Mouse (Mus musculus) limb, embryonic 10.5 days (tissue): ENCODE measurements at regions not wholly inside any gene's neighbourhood (a gene's known extent, or its start where the extent isn't known, plus 50 kb on each side); places are given as distances from the start of the nearest gene placed in this dataset.

Experiments used
- DNase-seq: peaks from one replicate; pipeline ENCODE4 v3.0.0-alpha.2; 2017; ENCODE audit warnings: low spot score
- H3K27ac ChIP-seq: fragments of 300-500 bp; sonication (generic); 2 replicates; pipeline ENCODE4 v1.5.1; 2016; ENCODE audit warnings: mild to moderate bottlenecking
- H3K27me3 ChIP-seq: fragments of 300-500 bp; sonication (generic); 2 replicates; pipeline ENCODE4 v1.6.1; 2016; ENCODE audit warnings: low read depth, mild to moderate bottlenecking; ENCODE audit not compliant: poor library complexity, severe bottlenecking
- H3K36me3 ChIP-seq: fragments of 300-500 bp; sonication (generic); 2 replicates; pipeline ENCODE4 v1.6.1; 2016; ENCODE audit warnings: mild to moderate bottlenecking, moderate library complexity
- H3K4me1 ChIP-seq: fragments of 300-500 bp; sonication (generic); 2 replicates; pipeline ENCODE4 v1.6.1; 2016
- H3K4me3 ChIP-seq: fragments of 300-500 bp; sonication (generic); 2 replicates; pipeline ENCODE4 v1.5.1; 2016; ENCODE audit warnings: mild to moderate bottlenecking, moderate library complexity
- H3K9me3 ChIP-seq: fragments of 300-500 bp; sonication (generic); replicated peaks from 2 replicates; pipeline ENCODE4 v1.6.1; 2016; ENCODE audit warnings: mild to moderate bottlenecking
- whole genome bisulfite sequencing: fragments of 180-500 bp; shearing (Covaris S2); methylation state at CpG from one replicate; pipeline ENCODE4 v1.1.7; 2016; 5-methylcytosine and 5-hydroxymethylcytosine counted together

DNA sequence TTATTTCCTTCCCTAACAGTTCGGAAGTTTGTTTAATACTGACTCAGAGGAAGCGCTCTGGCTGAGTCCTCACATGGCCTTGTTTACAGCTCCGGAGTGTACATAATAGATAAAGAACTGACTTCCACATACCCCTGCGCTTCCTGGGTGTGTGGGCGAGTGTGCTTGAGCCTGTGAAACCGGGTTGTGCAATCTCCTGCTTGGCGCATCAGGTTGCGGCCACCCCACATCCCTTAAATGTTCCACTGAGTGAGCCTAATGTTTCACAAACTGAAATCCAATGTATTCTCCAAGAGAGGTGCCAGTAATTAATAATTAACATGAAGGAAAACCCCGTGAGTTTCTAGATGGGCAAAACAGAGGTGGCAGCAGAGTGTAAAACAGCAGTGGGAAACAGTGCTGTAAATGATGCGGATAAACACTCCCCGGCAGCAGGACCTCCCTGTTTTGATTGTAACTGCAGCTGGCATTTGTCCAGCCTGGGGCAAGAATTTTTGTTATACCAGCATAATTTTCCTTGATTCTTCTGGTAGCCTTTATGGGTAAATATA is 175.2 kb upstream of the Cdkn2b start:
- no peaks in the 10 kb centered on the region for H3K36me3 ChIP-seq
- peaks cover 3% of the 10 kb centered on the region; the same call in 1 of the 2 replicates for H3K4me1 ChIP-seq
- no peak overlapping the region for H3K4me3 ChIP-seq
- DNase-seq, result no peak
- no peaks in the 10 kb centered on the region for H3K9me3 ChIP-seq
- no peak overlapping the region for H3K27ac ChIP-seq
- H3K27me3 ChIP-seq, result no peaks in the 10 kb centered on the region
- 69% methylated on average over 11 of the region's 11 CpGs for WGBS

GRCm38 (mm10) chr4:89478646-89479237 is 167.9 kb upstream of the Cdkn2b start:
- peaks cover 9% of the 10 kb centered on the region for H3K4me1 ChIP-seq
- no peak overlapping the region for H3K27ac ChIP-seq
- no peaks in the 10 kb centered on the region for H3K9me3 ChIP-seq
- H3K4me3 ChIP-seq, result no peak overlapping the region
- no peaks in the 10 kb centered on the region for H3K27me3 ChIP-seq
- H3K36me3 ChIP-seq, result no peaks in the 10 kb centered on the region
- no peak for DNase-seq
- WGBS, result 81% methylated on average over 12 of the region's 12 CpGs

DNA sequence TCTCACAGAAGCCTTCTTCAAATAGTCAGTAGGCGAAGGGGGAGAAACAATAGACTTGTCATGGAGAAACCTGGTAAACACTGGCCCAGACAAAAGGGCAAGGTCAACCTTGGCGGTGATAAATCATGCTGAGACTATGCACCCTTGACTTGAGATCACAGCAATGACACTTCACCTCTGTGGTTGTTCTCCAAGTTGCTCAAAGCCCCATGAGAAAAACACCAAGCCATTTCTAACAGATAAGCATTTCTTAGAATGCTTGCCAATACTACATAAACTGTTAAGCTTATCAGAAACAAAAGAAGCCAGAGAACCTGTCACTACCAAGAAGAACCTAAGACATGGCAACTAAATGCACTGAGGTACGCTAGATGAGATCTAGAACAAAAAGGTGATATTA is 165.0 kb upstream of the Cdkn2b start:
- no peak for DNase-seq
- Histone ChIP-seq H3K27ac (no peak overlapping the region), H3K36me3 (no peaks in the 10 kb centered on the region), H3K27me3 (no peaks in the 10 kb centered on the region), H3K4me1 (peaks cover 9% of the 10 kb centered on the region), H3K4me3 (no peak overlapping the region), H3K9me3 (no peaks in the 10 kb centered on the region)
- 70% methylated on average over 3 of the region's 3 CpGs for WGBS

- 56% methylated on average over 7 of the region's 7 CpGs for WGBS
- Histone ChIP-seq H3K27me3 (no peaks in the 10 kb centered on the region), H3K4me3 (no peak overlapping the region), H3K4me1 (peaks cover 10% of the 10 kb centered on the region), H3K36me3 (no peaks in the 10 kb centered on the region), H3K27ac (no peak overlapping the region), H3K9me3 (no peaks in the 10 kb centered on the region)
- no peak for DNase-seq
These were observed 164.2 kb upstream of the Cdkn2b start for GRCm38 (mm10) chr4:89474836-89475541.

GRCm38 (mm10) chr4:89471426-89471825 is 160.6 kb upstream of the Cdkn2b start:
- Histone ChIP-seq H3K4me3 (no peak overlapping the region), H3K27ac (no peak overlapping the region), H3K9me3 (no peaks in the 10 kb centered on the region), H3K27me3 (no peaks in the 10 kb centered on the region), H3K36me3 (no peaks in the 10 kb centered on the region), H3K4me1 (peaks cover 13% of the 10 kb centered on the region)
- WGBS, result 94% methylated on average over 1 of the region's 1 CpGs
- no peak for DNase-seq

- peaks cover 11% of the 10 kb centered on the region for H3K4me1 ChIP-seq
- no peak for DNase-seq
- H3K27me3 ChIP-seq, result no peaks in the 10 kb centered on the region
- 92% methylated on average over 2 of the region's 2 CpGs for WGBS
- no peak overlapping the region for H3K4me3 ChIP-seq
- no peak overlapping the region for H3K27ac ChIP-seq
- H3K36me3 ChIP-seq, result no peaks in the 10 kb centered on the region
- H3K9me3 ChIP-seq, result no peaks in the 10 kb centered on the region
These were observed 159.9 kb upstream of the Cdkn2b start for GRCm38 (mm10) chr4:89470756-89471155.

DNA sequence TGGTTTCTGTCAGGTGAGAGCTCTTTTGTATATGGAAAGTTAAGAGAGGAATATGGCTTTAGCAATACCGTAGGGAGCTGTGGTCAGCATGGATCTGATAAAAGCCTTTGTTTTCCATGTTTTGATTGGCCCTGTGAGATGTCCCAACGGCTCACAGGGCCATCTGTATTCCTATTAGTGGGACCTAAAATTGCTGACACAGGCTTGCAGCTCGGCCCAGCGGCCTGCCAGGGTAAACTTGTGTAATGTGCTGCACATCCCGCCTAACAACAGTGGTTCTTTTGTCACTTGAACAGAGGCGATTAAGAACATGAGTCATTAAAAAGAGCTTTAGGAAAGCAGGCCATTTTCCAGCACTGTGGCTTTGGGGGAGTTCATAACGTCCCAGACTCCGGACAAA is 159.0 kb upstream of the Cdkn2b start:
- no peaks in the 10 kb centered on the region for H3K36me3 ChIP-seq
- no peaks in the 10 kb centered on the region for H3K9me3 ChIP-seq
- no peaks in the 10 kb centered on the region for H3K27me3 ChIP-seq
- H3K4me3 ChIP-seq, result no peak overlapping the region
- DNase-seq, result no peak
- peaks cover 7% of the 10 kb centered on the region for H3K4me1 ChIP-seq
- H3K27ac ChIP-seq, result 0 out of 2 replicates have a peak overlapping the region, but pooled peaks have one; percentile 5
- WGBS, result 51% methylated on average over 8 of the region's 8 CpGs

GRCm38 (mm10) chr4:89469406-89469805 is 158.6 kb upstream of the Cdkn2b start:
- Histone ChIP-seq H3K4me1 (peaks cover 4% of the 10 kb centered on the region), H3K27ac (0 out of 2 replicates have a peak overlapping the region, but pooled peaks have one; percentile 8), H3K27me3 (no peaks in the 10 kb centered on the region), H3K4me3 (no peak overlapping the region), H3K9me3 (no peaks in the 10 kb centered on the region), H3K36me3 (no peaks in the 10 kb centered on the region)
- no peak for DNase-seq
- WGBS, result 76% methylated on average over 3 of the region's 3 CpGs

DNA sequence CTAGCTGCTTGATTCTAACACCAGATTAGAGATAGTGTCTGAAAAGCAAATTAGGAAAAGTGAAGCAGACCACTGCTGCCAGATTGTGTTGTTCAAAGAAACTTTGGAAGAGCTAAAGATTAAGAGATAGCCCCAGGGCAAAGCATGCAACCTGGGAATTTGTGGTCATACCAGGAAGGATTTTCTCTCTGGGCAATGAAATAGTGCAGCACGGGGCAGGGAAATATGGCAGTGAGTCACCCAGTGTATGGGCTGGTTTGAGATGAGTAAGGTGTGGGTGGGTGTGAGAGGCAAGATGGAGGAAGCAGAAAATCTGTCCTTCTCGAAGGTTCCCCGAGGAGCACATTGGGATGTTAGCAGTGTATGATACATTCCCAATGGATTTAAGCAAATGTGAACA is 155.9 kb upstream of the Cdkn2b start:
- Histone ChIP-seq H3K9me3 (no peaks in the 10 kb centered on the region), H3K36me3 (no peaks in the 10 kb centered on the region), H3K27me3 (no peaks in the 10 kb centered on the region), H3K4me3 (no peak overlapping the region), H3K27ac (no peak overlapping the region), H3K4me1 (peaks cover 4% of the 10 kb centered on the region)
- WGBS, result 90% methylated on average over 3 of the region's 3 CpGs
- DNase-seq, result no peak

DNA sequence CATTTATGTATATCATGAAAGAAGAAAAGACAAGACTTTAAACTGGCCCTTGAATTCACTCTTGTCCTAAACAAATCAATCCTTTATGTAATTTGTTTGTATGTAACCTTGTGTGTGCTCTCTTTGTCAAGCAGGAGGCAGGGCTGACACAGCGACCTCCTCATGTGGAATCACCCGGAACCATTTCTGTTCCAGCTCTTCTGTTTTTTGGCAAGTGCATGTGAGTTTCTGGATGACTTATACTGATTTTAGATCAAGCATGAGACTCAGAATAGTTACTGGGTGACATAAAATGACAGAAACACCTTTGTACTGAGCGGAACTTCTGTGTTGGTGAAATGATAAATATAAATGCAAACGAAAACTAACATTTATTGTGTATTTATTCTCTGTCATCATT is 152.3 kb upstream of the Cdkn2b start:
- 94% methylated on average over 4 of the region's 4 CpGs for WGBS

GRCm38 (mm10) chr4:89460170-89460762 is 149.4 kb upstream of the Cdkn2b start:
- Histone ChIP-seq H3K4me3 (no peak overlapping the region), H3K27me3 (no peaks in the 10 kb centered on the region), H3K36me3 (no peaks in the 10 kb centered on the region), H3K27ac (no peak overlapping the region), H3K4me1 (no peaks in the 10 kb centered on the region), H3K9me3 (no peaks in the 10 kb centered on the region)
- DNase-seq, result no peak
- 75% methylated on average over 7 of the region's 7 CpGs for WGBS

More for the DNA sequence above, 152.3 kb upstream of the Cdkn2b start:
- Histone ChIP-seq H3K4me3 (no peak overlapping the region), H3K27me3 (no peaks in the 10 kb centered on the region), H3K4me1 (no peaks in the 10 kb centered on the region), H3K27ac (no peak overlapping the region), H3K9me3 (no peaks in the 10 kb centered on the region), H3K36me3 (no peaks in the 10 kb centered on the region)
- no peak for DNase-seq

- 85% methylated on average over 1 of the region's 1 CpGs for WGBS
- DNase-seq, result no peak
- H3K27me3 ChIP-seq, result peaks cover 6% of the 10 kb centered on the region; the same call in 1 of the 2 replicates
These were observed 148.5 kb upstream of the Cdkn2b start for GRCm38 (mm10) chr4:89459346-89459666.

DNA sequence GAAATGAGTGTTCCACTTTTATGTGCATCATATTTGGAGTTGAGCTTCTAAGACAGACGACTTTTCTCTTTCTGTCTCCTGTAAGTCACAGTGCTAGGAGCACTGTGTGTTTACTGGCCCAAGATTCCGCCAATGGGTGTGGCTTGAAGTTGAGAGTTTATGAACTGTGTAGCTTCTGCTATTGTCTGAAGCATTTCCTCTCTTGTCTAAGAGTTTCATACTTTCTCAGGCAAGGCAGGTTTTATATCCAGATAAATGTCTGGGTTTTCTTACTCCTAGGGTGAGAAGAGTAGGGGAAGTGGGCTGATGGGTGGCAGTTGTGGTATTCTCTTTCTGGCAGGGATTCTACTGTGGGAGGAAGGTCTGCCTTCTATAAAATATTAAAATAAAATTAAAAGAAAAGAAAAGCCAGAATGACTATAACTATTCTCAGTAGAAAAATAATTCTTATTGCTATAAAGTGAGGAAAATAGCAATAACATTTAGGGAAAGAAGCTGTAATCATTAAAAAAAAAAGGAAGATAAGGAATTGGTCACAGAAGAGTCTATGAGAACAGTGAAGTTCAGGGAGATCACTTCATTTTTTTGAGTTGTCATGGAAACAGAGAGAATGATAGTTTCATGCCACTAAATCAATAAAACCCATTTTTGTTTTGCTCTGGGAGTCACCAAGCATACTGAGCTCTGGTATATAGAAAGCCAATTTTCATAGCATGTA is 147.9 kb upstream of the Cdkn2b start:
- WGBS, result 79% methylated on average over 2 of the region's 2 CpGs
- no peak overlapping the region for H3K4me3 ChIP-seq
- peaks cover 6% of the 10 kb centered on the region; the same call in 1 of the 2 replicates for H3K27me3 ChIP-seq
- H3K27ac ChIP-seq, result no peak overlapping the region
- no peaks in the 10 kb centered on the region for H3K36me3 ChIP-seq
- DNase-seq, result no peak
- no peaks in the 10 kb centered on the region for H3K4me1 ChIP-seq
- no peaks in the 10 kb centered on the region for H3K9me3 ChIP-seq

More at GRCm38 (mm10) chr4:89459346-89459666, 148.5 kb upstream of the Cdkn2b start:
- Histone ChIP-seq H3K4me3 (no peak overlapping the region), H3K27ac (no peak overlapping the region), H3K4me1 (no peaks in the 10 kb centered on the region), H3K36me3 (no peaks in the 10 kb centered on the region), H3K9me3 (no peaks in the 10 kb centered on the region)
